Mouse (Mus musculus) E14TG2a.4 (cell line): ENCODE measurements at regions not wholly inside any gene's neighbourhood (a gene's known extent, or its start where the extent isn't known, plus 50 kb on each side); places are given as distances from the start of the nearest gene placed in this dataset.

Experiments
- CTCF ChIP-seq: conservative IDR thresholded peaks from 2 replicates; pipeline ENCODE4 v1.5.1; 2014; ENCODE audit warnings: low read length
- NANOG ChIP-seq: IDR thresholded peaks from 2 replicates; pipeline ENCODE4 v1.6.1; 2014; ENCODE audit warnings: borderline replicate concordance, low read length, mixed read lengths
- POU5F1 ChIP-seq: IDR thresholded peaks from 2 replicates; pipeline ENCODE4 v1.6.1; 2014; ENCODE audit warnings: low read length, borderline replicate concordance

DNA sequence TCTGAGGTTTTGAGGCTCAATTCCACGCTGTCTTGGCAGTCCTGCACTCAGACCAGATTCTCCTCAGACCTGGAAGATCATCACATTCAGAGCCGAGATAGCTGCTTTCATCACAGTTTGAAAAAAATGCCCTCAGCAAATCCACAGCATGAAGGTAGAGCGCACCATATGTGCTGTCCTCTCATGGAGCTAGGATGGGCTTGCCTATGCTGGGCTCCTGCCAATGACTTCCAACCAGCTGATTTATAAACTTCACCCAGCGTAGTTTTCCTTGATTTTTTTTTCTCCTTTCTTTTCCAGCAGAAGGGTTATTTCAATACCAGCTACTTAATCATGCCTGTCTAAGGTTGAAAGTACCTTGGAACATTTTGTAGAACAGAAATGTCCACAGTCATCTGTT is 115.0 kb upstream of the Ccdc54 start:
- TF ChIP-seq CTCF: no peak
- TF ChIP-seq NANOG: no peak
- no peak for TF ChIP-seq POU5F1
